Mouse (Mus musculus): Measurements from ENCODE around the gene Gng8.
A peak's percentile ranks its signal among the peaks of the same experiment; 100 is the strongest.

Gng8 gene

DNA sequence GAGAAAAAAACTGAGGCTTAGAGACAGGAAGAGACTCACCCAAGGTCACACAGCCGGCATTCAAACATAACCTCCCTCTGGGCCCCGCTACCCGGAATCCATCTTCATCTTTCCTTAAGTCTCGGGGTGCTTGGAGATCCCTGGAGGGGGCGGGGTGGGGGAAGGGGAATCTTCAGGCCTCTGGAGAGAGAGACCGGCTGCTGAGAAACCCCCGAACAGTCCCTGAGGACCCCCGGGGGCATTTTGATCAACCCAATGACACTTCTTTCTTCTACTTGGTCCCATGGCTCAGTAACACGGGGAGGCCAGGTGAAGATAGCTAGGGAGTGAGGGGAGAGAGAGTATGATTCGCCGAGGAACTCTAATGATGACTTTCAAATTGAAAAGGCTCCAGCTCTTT is 15.6 kb upstream of the Gng8 start:
- DNase-seq (ENCODE audit: low spot score) = no peak

DNA sequence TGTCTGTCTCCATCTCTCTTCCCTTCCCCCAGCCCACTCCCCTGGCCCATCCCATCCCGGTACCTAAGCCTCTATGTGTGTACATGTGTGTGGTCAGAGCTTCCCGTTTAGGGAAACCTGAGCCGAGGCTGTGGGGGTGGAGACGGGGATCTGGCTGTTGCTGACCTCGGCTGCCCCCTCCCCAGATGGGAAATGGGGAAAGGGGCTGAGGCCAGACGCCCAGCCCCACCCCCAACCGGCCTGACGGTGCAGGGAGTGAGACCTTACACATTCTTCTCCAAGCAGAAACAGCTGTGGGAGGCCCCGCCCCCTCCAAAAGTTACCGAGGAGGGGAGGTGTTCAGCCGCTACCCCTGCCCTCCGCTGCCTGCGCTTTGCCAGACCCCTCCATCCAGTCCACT is 15.0 kb upstream of the Gng8 start:
- no peak for DNase-seq (ENCODE audit: low spot score)

DNA sequence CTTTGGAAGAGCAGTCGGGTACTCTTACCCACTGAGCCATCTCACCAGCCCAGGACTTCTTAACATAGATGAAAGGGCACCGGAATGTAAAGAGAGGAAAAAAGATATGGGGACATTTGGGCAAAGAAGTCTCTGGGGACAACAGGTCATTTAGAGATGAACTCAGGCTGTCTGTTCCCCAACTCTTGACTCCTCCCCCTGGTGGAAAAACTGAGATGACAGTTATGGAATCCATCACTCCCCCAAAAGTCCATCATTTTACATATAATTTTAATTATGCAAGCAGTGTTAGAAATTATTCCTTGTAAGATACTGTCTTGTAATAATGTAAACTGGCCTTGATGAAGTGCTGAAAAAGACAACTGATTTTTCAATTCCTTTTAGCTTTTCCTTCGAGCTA is 13.9 kb upstream of the Gng8 start:
- no peak for DNase-seq (ENCODE audit: low spot score)

DNA sequence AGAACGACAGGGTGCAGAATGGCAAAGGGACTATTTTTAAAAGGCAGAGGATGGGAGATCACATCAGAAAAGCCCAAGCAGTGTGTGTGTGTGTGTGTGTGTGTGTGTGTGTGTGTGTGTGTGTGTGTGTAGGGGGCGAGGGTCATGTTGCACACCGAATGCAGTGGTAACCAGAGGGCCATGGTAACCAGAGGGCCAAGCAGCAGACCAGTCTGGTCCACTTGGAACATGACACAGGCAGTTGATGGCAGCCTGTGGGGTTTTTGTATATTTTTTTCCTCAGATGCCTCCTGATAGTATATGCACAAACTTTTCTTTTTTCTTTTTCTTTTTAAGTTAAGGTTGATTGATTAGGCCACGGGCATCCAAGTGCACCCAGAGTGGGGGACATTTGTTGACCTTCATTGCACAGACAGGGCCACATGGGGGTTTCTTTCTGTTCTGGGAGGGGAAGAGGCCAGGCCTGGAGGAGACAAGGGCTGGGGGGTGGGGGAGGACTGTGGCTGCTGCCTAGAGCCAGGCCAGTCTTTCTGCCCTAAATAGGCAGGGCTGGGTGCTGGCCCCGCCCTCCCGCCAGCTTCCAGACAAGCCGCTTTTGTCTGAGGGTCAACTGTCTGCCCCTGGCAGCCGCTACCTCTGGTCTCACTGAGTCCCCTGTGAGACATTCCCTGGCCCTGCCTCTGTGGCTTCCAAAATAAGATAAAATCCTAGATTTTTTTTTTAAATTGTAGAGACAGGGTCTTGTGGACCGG is 11.6 kb upstream of the Gng8 start:
- no peak for DNase-seq (ENCODE audit: low spot score)

DNA sequence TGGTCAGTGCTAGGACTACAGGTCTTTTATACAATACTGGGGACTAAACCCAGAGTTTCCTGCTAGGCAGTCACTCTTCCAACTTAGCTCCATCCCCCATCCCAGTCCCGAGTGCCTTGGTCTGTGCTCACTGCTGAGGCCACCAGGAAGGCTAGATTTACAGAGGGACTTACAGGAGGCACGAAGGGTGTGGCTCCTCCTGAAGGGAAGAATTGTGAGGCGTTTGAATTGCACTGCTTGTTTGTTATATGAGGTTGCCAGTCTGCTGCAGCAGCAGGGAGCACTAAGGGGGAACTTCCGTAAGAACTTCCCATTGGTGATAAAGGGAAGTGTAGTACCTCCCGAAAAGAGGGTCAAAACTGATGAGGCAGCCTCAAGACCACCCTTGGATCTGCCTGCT is 11.0 kb upstream of the Gng8 start:
- DNase-seq (ENCODE audit: low spot score) = no peak

DNA sequence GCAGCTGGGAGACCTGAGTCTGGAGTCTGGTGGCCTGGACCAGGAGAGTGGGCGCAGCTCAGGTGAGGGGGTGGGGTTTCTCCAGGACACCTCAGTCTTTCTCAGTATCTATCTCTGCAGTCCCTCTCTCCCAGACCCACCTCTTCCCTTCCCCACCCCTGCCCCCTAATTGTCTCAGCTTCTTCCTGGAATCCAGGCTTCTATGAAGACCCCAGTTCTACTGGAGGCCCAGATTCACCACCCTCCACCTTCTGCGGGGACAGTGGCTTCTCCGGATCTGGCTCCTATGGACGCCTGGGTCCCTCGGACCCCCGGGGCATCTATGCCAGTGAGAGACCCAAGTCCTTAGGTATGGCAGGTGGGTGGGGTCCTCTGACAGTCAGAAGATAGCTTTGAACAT is 8.4 kb upstream of the Gng8 start:
- no peak for DNase-seq (ENCODE audit: low spot score)

DNA sequence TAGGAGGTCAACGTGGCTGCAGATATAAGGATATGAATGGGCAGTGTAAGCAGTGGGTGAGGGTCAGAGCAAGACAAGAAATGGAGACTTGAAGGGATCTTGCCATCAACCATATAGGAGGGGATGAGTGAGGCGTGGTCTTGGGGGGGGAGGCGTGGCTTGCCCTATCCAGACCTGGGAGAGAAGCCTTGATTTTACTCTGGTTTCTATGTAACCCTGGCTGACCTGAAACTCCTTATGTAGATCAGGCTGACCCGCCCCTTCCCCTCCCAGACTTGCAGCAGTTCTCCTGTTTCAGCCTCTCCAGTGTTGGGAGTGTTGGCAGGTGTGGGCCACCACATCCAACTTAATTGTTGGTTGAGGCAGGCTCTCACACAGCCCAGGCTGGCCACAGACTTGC is 7.3 kb upstream of the Gng8 start:
- no peak for DNase-seq (ENCODE audit: low spot score)

DNA sequence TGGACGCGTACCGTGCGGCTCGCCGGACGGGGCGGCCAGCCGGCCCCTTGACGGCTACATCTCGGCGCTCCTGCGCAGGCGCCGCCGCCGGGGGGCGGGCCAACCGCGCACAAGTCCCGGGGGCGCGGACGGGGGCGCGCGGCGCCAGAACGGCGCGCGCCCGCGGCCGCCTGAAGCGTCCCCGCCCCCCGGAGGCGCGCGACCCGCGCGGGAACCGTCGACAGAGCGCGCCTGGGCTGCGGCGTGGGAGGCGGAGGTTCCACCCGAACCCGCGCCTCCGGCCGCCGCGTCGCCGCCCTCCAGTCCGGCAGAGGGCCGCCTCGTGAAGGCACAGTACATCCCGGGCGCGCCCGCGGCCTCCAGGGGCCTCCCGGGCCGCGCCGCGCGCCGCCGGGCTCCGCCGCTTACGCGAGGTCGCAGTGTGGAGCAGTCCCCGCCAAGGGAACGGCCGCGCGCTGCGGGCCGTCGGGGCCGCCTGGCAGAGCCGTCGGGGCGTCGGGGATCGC is 6.3 kb upstream of the Gng8 start:
- no peak for DNase-seq (ENCODE audit: low spot score)

DNA sequence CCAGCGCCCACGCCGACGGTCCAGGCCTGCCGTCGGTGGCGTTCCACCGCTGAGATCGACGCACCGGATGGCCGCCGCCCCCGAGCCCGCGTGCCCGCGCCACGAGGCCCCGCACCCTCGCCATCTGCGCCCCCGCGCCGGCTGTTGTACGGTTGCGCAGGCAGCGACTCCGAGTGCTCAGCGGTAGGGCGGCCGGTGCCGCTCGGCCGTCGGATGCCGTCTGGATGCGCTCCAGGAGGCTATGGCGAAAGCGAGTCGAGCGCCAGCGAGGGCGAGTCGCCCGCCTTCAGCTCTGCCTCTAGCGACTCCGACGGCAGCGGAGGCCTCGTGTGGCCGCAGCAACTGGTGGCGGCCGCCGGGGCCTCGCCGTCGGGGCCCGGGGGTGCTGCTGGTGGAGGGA is 5.7 kb upstream of the Gng8 start:
- no peak for DNase-seq (ENCODE audit: low spot score)

DNA sequence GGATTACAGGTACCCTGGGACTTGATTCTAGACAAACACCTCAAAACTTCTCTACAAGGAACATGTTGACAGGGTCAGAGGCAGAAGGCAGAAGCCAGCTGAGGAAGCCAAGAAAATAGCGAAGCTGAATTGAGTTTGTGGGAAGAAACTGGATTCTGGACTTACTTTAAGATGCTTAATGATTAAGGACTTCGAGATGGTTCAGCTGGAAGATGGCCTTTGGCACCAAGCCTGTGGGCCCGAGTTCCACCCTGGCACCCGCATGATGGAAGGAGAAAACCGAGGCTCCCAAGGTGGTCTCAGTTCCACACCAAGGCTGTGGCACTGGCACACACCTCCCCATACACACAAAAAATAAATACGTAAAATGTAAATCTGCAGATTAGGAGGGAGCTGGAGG is 1.1 kb upstream of the Gng8 start:
- DNase-seq (ENCODE audit: low spot score) = no peak

DNA sequence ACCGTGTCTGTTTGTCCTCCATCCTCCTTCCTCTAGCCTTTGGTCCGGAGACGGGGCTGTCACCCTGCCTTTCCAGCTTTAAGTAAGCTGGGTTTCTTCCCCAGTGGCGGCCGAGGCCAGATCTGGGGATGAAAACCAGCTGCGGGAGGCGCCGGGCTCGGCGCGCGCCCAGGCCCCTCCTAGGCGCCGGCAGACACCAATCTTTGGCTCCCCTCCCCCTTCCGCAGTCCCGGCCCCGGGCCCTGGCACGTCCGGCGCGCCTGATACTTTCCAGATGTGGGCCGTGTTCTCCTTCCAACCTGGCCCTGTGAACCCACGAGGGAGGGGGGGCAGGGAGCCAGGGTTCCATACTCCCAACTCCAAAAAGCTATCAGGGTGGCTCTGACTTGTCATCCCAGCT is 642 bp upstream of the Gng8 start:
- peak; percentile 88 for DNase-seq (ENCODE audit: low spot score)

DNA sequence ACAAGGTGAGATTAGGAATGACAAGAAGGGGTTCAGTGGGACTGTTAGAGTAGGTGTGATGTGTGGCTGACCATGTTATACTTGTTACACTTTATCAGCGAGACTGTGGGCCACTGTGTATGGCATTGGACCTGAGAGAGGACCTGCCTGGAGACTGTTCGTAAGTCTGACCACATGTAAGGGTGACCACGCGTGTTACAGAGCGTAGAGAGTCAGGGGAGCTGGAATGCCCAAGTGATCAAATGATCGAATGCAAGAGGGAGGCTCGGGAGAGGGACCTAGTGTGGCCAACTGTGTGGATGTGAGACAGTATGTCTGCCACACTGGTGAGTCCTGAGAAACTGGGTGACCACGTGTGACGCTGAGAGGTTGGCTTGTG is 755 bp downstream of the Gng8 start:
- no peak for DNase-seq (ENCODE audit: low spot score)

DNA sequence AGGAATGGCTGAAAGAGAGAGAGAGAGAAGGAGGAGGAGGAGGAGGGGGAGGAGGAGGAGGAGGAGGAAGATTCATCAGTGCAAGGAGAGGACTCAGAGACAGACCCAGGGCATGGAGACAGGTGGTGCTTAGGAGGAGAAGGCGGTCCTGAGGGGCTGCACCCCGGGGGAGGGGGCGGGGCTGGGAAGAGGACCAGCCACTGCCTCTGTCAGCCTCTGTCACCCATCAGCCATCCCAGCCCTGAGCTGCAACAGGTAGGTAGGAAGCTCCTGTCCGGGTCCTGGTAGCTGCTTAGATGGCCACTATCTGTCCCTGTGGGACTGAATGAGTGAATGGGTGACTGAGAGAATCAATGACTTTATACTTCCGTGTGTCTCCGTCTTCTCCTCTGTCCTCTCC is 2.0 kb downstream of the Gng8 start:
- DNase-seq (ENCODE audit: low spot score) = no peak

DNA sequence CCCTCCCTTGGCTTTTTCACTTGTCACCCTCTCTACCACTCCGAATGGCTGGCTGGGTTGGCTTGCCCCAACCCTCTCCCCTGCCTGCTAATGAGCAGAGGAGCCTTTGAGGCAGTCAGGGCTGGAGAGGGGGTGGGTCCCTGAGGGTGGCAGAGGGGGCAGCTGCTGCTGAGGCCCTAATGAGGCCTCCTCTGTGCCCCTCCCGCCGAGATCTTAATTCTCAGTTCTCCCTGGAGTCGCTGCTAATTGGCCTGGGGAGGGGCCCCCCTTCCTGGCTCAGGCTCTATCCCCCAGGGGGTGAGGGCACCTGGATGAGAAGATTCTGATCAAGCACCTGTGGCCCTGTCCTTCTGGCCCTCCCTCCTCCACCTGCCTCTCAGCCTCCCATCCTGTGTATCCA is 2.7 kb downstream of the Gng8 start:
- no peak for DNase-seq (ENCODE audit: low spot score)

DNA sequence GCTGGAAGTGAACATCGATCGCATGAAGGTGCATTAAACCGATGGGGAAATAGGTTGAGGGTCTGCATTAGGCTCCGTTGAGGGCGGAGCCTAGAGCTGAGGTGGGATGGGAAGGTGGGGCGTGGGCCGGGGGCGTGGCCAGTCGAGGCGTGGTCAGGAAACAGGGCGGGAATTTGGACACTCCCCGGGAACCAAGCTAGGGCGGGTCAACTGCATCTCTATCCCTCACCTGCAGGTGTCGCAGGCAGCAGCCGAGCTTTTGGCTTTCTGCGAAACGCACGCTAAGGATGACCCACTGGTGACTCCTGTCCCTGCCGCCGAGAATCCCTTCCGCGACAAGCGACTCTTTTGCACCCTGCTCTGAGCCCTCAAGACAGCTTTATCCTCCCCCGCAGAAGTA is 3.4 kb downstream of the Gng8 start:
- DNase-seq (ENCODE audit: low spot score) = peak; percentile 88

DNA sequence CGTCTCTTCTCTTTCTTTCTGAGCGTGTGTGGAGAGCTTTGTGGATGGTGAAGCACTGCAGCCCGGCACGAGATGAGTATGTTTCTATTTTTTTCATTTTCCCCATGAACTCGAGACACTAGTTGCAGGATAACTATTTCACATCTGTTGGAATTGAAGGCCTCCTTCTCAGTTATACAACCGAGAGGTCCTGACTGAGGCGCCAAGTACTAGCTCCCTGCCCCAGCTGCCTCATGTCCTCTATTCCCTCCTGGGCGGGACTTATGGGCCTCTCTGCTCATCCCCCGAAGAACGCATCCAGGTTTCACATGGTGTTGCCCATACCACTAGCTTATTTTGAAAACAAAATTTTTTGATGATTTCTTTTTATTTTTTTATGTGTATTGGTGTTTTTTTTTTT is 3.9 kb downstream of the Gng8 start:
- DNase-seq (ENCODE audit: low spot score) = no peak

DNA sequence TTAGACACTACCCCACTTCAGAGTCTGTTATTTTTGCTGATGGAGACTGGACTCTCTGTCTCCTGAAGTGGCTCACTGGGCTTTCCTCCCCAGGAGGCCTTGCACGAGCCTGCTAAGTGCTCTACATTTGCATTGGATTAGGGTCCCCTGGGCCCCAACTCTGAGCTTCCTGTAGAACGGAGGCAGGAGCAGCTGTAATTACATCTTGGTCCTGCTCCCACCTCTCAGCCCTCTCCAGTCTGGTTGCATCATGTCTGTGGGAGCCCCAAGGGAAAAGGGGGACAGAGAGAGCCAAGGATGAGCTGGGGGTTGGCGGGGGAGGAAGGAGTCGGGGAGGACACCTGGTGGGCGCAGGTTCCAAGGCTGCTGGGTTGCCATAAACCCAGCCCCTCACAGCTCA is 8.9 kb downstream of the Gng8 start:
- peak; percentile 61 for DNase-seq (ENCODE audit: low spot score)

DNA sequence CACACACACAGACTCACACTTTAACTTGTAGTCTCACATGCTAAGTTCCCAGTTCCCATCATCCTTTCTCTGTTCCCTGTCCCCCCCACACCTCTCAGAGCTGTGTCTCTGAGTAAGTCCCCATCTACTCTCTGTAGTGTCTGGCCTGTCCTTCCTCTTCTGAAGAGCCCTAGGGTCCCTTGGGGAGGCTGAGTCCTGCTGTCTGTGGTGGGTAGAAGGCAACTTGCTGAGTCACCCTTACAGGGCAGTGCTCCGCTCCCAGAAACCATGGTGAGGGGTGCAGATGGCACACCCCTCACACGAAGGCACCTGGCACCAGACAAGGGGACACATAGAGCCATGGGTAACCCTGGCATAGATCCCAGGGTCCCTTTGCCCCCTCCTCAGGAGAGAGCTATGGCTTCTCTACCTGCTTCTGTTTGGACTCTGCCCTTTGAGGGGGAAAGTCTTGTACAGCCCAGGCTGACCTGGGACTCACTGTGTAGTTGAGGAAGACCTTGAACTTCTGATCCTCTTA is 11.9 kb downstream of the Gng8 start:
- DNase-seq (ENCODE audit: low spot score) = no peak

DNA sequence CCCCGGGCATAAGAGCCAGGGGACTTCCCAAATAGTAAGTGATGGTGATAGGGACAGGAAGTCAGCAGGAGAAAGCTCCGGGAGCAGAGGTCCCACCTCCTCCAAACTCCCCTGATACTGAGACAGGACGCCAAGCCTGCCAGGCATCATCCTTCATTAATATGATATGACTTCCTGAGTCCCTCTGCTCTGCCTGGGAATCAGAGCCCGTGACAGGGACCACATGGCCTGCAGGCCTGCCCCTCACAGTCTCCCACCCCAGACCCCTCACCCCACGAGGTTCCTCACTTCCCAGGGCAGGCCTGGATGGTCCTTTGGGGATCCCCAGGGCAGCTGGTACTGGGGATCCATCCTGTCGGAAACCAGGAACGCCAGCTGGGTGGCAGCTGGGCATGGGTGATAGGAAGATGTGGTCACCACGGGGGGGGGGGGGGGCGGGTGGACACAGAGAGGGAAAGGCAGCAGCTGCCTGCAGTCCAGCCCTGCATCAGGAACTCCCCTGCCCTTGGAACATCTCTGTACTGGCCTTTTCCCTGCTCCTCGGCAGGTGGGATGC is 12.6 kb downstream of the Gng8 start:
- DNase-seq (ENCODE audit: low spot score) = peak; percentile 73

DNA sequence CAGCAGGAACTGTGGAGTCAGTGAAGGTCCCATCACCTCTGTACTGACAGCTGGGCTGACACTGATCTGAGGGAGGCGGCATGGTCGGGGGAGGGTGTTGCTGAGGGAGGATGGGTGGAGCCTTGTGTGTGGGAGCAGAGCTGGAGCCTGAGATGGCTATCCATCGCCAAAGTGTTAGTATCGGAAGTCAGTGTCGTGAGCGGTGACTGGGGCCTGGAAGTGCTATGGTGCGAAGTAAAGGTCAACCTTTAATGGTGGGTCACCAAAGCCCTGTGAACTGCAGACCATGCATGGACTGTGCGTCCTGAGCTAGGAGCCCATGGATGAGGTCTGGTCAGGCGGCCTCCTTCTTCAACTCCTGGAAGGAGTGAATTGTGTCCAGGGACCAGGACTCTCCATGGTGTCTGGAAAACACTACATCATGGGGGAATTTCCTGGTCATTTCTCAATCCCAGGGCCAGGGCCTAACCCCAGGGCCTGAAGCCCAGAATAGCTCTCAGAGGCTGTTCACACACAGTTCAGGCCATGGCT is 14.0 kb downstream of the Gng8 start:
- no peak for DNase-seq (ENCODE audit: low spot score)

DNA sequence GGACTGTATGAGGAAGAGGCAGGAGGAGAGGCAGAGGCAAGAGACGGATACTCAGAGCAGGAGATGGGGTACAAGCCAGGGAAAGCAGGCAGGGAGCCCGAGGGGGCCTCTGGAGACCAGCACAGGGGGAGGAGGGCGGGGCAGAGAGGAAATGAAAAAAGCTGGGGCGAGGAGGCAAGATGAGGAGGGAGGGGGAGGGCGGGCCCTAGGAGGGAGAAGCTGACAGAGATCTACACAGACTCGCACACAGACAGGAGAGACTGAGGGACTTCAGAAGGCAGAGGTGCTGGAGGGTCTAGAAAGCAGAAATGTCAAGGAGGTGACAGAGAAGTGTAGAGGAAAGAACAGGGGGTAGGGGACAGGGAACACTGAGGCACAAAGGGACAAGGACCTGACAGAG is 14.7 kb downstream of the Gng8 start, which contains the start of gene Ptgir:
Gene Ptgir (plus strand): TSS at position 210 of the 400 bp plus-strand sequence.
- no peak for DNase-seq (ENCODE audit: low spot score)

DNA sequence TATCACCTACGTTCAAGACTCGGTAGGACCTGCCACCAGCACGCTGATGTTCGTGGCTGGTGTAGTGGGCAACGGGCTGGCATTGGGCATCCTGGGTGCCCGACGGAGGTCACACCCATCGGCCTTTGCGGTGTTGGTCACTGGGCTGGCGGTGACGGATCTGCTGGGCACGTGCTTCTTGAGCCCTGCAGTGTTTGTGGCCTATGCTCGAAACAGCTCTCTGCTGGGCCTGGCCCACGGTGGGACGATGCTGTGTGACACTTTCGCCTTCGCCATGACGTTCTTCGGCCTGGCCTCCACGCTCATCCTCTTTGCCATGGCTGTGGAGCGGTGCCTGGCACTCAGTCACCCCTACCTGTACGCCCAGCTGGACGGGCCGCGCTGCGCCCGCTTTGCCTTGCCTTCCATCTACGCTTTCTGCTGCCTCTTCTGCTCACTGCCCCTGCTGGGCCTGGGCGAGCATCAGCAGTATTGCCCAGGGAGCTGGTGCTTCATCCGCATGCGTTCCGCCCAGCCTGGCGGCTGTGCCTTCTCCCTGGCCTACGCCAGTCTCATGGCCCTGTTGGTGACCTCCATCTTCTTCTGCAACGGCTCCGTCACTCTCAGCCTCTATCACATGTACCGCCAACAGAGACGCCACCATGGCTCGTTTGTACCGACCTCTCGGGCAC is 15.4 kb downstream of the Gng8 start:
- DNase-seq (ENCODE audit: low spot score) = peak; percentile 60

DNA sequence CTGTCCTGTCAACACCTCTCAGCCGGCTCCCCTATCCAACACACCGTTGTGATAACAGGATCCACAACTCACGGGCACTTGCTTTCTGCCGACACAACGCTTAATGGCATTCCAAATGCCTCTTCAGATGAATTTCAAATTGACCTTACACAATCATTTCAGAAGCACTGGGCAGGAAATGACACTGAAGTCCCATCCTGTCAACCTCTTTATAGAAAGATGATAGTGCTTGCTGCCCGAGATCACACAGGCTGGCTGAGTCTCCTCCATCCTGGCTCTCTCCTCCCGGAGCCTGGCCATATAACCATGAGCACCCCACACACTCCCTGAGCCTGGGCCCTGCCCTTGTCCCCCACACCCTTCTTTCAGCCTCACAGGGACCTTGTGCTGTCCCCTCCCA is 16.3 kb downstream of the Gng8 start:
- DNase-seq (ENCODE audit: low spot score) = no peak
